Mouse (Mus musculus) neural tube, embryonic 15.5 days (tissue): ENCODE results near the gene Spx. TPM values are rescaled to one million over a fixed set of nuclear protein-coding genes. Genes with fewer than 3 reads are reported as not detected.

Source experiments
- ATAC-seq: fragments of 200-750 bp; cut with Nextera tagmentation; 2 replicates; pipeline ENCODE4 v1.8.0; 2017; ENCODE audit warnings: mild to moderate bottlenecking, moderate TSS enrichment, moderate library complexity; ENCODE audit not compliant: low FRiP score
- H3K27ac ChIP-seq: fragments of 300-500 bp; sonication (generic); replicated peaks from 2 replicates; pipeline ENCODE4 v1.5.1; 2015; ENCODE audit warnings: mild to moderate bottlenecking, inconsistent platforms
- H3K27me3 ChIP-seq: fragments of 300-500 bp; sonication (generic); replicated peaks from 2 replicates; pipeline ENCODE4 v1.6.1; 2015; ENCODE audit warnings: inconsistent platforms
- H3K36me3 ChIP-seq: fragments of 300-500 bp; sonication (generic); 2 replicates; pipeline ENCODE4 v1.6.1; 2015; ENCODE audit warnings: inconsistent platforms
- H3K4me1 ChIP-seq: fragments of 300-500 bp; sonication (generic); 2 replicates; pipeline ENCODE4 v1.6.1; 2015; ENCODE audit warnings: inconsistent platforms
- H3K4me2 ChIP-seq: fragments of 300-500 bp; sonication (generic); 2 replicates; pipeline ENCODE4 v1.6.1; 2015; ENCODE audit warnings: inconsistent platforms, mild to moderate bottlenecking, moderate library complexity
- H3K4me3 ChIP-seq: fragments of 300-500 bp; sonication (generic); replicated peaks from 2 replicates; pipeline ENCODE4 v1.5.1; 2015; ENCODE audit warnings: mild to moderate bottlenecking, inconsistent platforms
- H3K9ac ChIP-seq: fragments of 300-500 bp; sonication (generic); replicated peaks from 2 replicates; pipeline ENCODE4 v1.6.1; 2015; ENCODE audit warnings: mild to moderate bottlenecking, inconsistent platforms
- H3K9me3 ChIP-seq: fragments of 300-500 bp; sonication (generic); replicated peaks from 2 replicates; pipeline ENCODE4 v1.6.1; 2016; ENCODE audit warnings: inconsistent platforms
- WGBS: fragments of 180-500 bp; shearing (Covaris S2); methylation state at CpG from one replicate; pipeline ENCODE4 v1.1.7; 2015; ENCODE audit warnings: mixed read lengths; 5-methylcytosine and 5-hydroxymethylcytosine counted together
- polyA plus RNA-seq: library from polyadenylated mRNA; unstranded; fragments of >200 nt; fragmentation: Nextera tagmentation; extraction: Ambion mirVana; gene quantifications from 2 replicates; pipeline ENCODE4 v1.2.1, GENCODE M21; 2015

Spx gene
- polyA plus RNA-seq, 1 experiment from 2014 or later, result 1.2 TPM

DNA sequence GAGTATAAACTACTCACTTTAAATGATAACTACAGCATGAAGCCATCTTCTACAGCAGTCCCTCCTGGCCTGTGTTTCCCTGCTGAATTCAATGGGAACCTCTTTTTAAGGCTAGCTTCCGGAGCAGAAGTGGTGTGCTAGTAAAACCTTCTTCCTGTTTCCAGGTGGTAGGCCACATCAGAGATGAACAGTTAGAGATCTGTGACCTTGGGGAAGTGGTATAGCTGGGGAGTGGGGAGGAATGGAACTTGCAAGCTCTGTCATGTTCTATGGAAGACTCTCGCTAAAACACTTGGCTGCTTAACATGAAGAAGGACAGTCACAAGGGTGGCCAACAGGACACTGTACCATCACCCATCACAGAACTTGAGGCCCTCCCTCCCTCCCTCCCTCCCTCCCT lies 40.1 kb downstream of the Spx start:
- Histone ChIP-seq H3K27me3 (no peaks in the 10 kb centered on the region), H3K4me3 (no peak overlapping the region), H3K4me2 (no peak overlapping the region), H3K36me3 (no peaks in the 10 kb centered on the region), H3K4me1 (no peaks in the 10 kb centered on the region; the same call in 1 of the 2 replicates), H3K27ac (no peak overlapping the region), H3K9me3 (no peaks in the 10 kb centered on the region), H3K9ac (no peak overlapping the region)
- ATAC-seq, result no peak
- 77% methylated on average over 2 of the region's 2 CpGs for whole genome bisulfite sequencing

DNA sequence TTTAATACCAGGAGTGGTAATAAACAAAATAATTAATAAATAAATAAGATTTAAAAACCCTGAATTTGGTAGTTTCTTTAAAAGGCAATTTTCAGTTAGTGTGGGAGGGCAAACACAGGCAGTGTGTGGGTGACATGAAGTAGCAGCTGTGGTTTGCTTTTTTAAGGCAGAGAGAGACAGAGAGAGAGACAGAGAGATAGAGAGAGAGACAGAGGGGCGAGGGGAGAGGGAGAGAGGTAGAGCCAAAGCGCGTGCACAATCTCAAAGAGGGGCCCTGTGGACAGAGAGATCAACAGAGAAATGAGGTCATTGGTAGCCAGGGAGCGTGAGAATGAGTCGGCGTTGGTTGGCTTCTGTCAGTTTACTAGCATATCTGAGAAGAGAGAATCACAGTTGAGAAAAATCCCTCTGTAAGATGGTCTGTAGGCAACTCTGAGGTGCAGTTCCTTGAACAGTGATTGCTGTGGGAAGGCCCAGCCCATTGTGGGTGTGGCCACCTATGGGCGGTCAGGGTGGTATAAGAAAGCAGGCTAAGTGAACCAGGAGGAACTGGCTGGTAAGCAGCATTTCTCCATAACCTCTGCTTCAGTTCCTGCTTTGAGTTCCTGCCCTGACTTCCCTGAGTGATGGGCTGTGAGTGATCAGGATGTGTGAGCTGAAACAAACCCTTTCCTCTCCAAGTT lies 42.2 kb downstream of the Spx start:
- WGBS, result 69% methylated on average over 7 of the region's 7 CpGs
- Histone ChIP-seq H3K27me3 (no peaks in the 10 kb centered on the region), H3K4me3 (no peak overlapping the region), H3K36me3 (no peaks in the 10 kb centered on the region), H3K27ac (no peak overlapping the region), H3K9ac (no peak overlapping the region), H3K9me3 (no peaks in the 10 kb centered on the region), H3K4me2 (no peak overlapping the region), H3K4me1 (peaks cover 5% of the 10 kb centered on the region; the same call in 1 of the 2 replicates)
- no peak for ATAC-seq

DNA sequence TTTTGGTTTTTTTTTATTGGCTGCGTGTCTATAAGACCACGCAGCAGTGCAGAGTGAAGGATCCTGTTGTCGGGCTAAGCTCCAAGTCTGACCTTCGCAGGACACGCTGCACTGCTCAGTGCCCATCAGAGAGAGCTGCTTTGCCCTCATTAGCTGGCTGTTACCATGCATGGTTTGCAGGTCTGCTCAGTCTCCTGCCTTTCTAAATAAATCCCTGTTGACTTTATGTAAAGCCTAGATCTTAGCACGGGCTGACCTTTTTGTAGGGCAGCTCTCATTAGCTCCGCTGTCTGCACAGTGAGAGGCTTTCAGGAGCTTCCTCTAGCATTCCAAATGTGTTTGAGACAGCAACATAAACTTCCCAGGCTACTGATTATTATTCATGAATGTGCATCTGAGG lies 44.8 kb downstream of the Spx start:
- H3K9me3 ChIP-seq, result no peaks in the 10 kb centered on the region
- no peak overlapping the region for H3K9ac ChIP-seq
- WGBS, result 37% methylated on average over 7 of the region's 7 CpGs
- no peak overlapping the region for H3K4me3 ChIP-seq
- H3K27me3 ChIP-seq, result no peaks in the 10 kb centered on the region
- ATAC-seq, result peak; percentile 50; the same call in 1 of the 2 replicates
- H3K27ac ChIP-seq, result no peak overlapping the region
- H3K36me3 ChIP-seq, result no peaks in the 10 kb centered on the region
- peaks cover 5% of the 10 kb centered on the region; the same call in 1 of the 2 replicates for H3K4me1 ChIP-seq
- 0 out of 2 replicates have a peak overlapping the region, but pooled peaks have one; percentile 13 for H3K4me2 ChIP-seq

DNA sequence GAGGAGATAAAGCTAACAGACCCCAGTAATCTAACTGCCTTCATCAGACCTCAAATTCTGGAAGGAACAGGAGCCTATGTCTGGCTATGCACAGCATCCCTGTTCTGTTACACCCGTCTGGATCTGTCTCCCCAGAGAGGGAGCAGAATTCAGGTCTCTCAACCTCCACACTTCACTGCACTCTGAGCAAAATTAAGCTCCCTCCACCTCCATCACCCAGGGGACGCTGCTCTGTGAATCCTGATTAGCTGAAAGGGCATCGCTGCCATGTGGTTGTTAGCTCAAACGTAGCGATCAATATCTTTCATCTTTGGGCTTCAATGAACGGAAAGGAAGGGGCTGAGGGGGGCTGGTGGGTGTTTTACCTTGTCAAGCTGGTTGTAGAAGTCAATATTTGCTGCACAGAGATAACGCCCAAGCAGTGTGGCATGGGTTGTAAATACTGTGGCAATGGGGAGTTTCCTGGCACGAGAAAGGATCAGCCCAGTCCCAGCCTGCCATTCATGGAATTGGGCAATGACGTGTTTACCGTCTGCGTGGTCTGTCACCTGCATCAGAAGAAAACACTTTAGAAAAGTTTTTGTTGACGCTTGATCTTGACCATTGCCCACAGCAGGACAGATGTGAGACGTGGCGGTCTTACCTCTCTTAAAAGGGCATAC lies 45.9 kb downstream of the Spx start:
- Histone ChIP-seq H3K4me2 (peak overlapping the region; percentile 17; the same call in 1 of the 2 replicates), H3K9ac (no peak overlapping the region), H3K9me3 (no peaks in the 10 kb centered on the region), H3K27ac (no peak overlapping the region), H3K36me3 (no peaks in the 10 kb centered on the region), H3K4me1 (peaks cover 5% of the 10 kb centered on the region; the same call in 1 of the 2 replicates), H3K27me3 (no peaks in the 10 kb centered on the region), H3K4me3 (no peak overlapping the region)
- ATAC-seq, result no peak
- WGBS, result 66% methylated on average over 14 of the region's 14 CpGs

DNA sequence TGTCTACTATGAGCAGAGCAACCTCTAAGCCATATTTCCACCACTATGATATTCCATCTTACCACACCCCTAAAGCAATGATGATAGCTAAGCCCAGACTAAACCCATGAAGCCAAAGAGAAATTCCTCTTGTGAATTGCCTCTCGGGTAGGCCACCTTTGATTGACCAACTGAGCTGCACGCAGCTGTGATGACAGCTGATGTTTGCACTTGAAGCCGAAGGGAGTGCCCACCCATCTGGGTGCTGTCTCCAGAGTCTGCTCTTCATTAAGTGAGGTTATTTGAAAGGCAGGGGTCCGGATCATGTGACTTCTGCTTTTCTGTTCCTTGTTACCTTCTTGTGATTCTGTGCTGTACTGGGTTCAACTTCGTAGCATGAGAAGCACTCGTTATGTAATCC lies 49.0 kb downstream of the Spx start:
- Histone ChIP-seq H3K9me3 (no peaks in the 10 kb centered on the region), H3K27me3 (no peaks in the 10 kb centered on the region), H3K9ac (no peak overlapping the region), H3K4me1 (peaks cover 5% of the 10 kb centered on the region; the same call in 1 of the 2 replicates), H3K4me3 (no peak overlapping the region), H3K27ac (no peak overlapping the region), H3K36me3 (no peaks in the 10 kb centered on the region), H3K4me2 (no peak overlapping the region)
- WGBS, result 89% methylated on average over 6 of the region's 6 CpGs
- ATAC-seq, result no peak

Other genes with a start within 250 kb of the Spx start
- 0.51 and 0.77 TPM in 2 replicates for gene Slco1a6, start 204.9 kb upstream of the Spx start, polyA plus RNA-seq
- gene Iapp, start 115.0 kb upstream of the Spx start, polyA plus RNA-seq, result 0.19 and 0.52 TPM in 2 replicates
- 0.06 and 0.14 TPM in 2 replicates for gene Slco1a5, start 90.5 kb upstream of the Spx start, polyA plus RNA-seq
- gene Pyroxd1, start 67.8 kb upstream of the Spx start, polyA plus RNA-seq, result 18.2 and 18.7 TPM in 2 replicates
- 21.4 and 21.6 TPM in 2 replicates for gene Recql, start 26.4 kb upstream of the Spx start, polyA plus RNA-seq
- gene Golt1b, start 26.2 kb upstream of the Spx start, polyA plus RNA-seq, result 69.5 and 74.9 TPM in 2 replicates
- gene Gys2, start 59.7 kb downstream of the Spx start, polyA plus RNA-seq, result 0.38 TPM in 1 of 2 replicates, not detected in the other
- 526 and 576 TPM in 2 replicates for gene Ldhb, start 94.5 kb downstream of the Spx start, polyA plus RNA-seq
- gene Kcnj8, start 158.2 kb downstream of the Spx start, polyA plus RNA-seq, result 13.6 and 19.7 TPM in 2 replicates